Mouse (Mus musculus): ENCODE measurements at regions not wholly inside any gene's neighbourhood (a gene's known extent, or its start where the extent isn't known, plus 50 kb on each side); places are given as distances from the start of the nearest gene placed in this dataset.

GRCm38 (mm10) chr4:89040856-89041255 is 96.1 kb upstream of the Mtap start:
- TF ChIP-seq CTCF (IDR thresholded peaks at IDR 0.05; ENCODE audit: extremely low read depth, insufficient read depth, insufficient read length, insufficient replicate concordance) (no peak), POLR2A (IDR thresholded peaks at IDR 0.05; ENCODE audit: low read depth, low read length) (no peak)
